Mouse (Mus musculus) thymus, postnatal 25 days (tissue): ENCODE data around the gene Eya2.

Source experiments
- DNase-seq: peaks from one replicate; pipeline ENCODE4 v3.0.0; 2022

Gene Eya2

GRCm38 (mm10) chr2:165653001-165653921 is 58.4 kb downstream of the Eya2 start:
- peak; percentile 70 for DNase-seq

- no peak for DNase-seq
Measured at GRCm38 (mm10) chr2:165654151-165654550, 59.3 kb downstream of the Eya2 start.

GRCm38 (mm10) chr2:165654696-165655491 is 60.1 kb downstream of the Eya2 start:
- DNase-seq: peak; percentile 74

GRCm38 (mm10) chr2:165656541-165656940 is 61.7 kb downstream of the Eya2 start:
- DNase-seq: no peak

- DNase-seq: no peak
Measured at GRCm38 (mm10) chr2:165656956-165657355, 62.1 kb downstream of the Eya2 start.

- DNase-seq: peak; percentile 26
Measured at GRCm38 (mm10) chr2:165659552-165659951, 64.7 kb downstream of the Eya2 start.

GRCm38 (mm10) chr2:165663266-165663665 is 68.4 kb downstream of the Eya2 start:
- no peak for DNase-seq

GRCm38 (mm10) chr2:165664648-165665047 is 69.8 kb downstream of the Eya2 start:
- DNase-seq: no peak

GRCm38 (mm10) chr2:165665176-165665575 is 70.3 kb downstream of the Eya2 start:
- DNase-seq: no peak

GRCm38 (mm10) chr2:165667096-165667495 is 72.3 kb downstream of the Eya2 start:
- DNase-seq: no peak

GRCm38 (mm10) chr2:165682719-165683118 is 87.9 kb downstream of the Eya2 start:
- DNase-seq: no peak

GRCm38 (mm10) chr2:165687516-165687915 is 92.7 kb downstream of the Eya2 start:
- DNase-seq: no peak

- DNase-seq: no peak
Measured at GRCm38 (mm10) chr2:165688896-165689295, 94.1 kb downstream of the Eya2 start.

GRCm38 (mm10) chr2:165691016-165691415 is 96.2 kb downstream of the Eya2 start:
- DNase-seq: no peak

GRCm38 (mm10) chr2:165692944-165693660 is 98.3 kb downstream of the Eya2 start:
- DNase-seq: no peak

GRCm38 (mm10) chr2:165694767-165695166 is 99.9 kb downstream of the Eya2 start:
- DNase-seq: no peak

- no peak for DNase-seq
Measured at GRCm38 (mm10) chr2:165700252-165700908, 105.5 kb downstream of the Eya2 start.

- DNase-seq: no peak
Measured at GRCm38 (mm10) chr2:165703033-165703805, 108.4 kb downstream of the Eya2 start.

- no peak for DNase-seq
Measured at GRCm38 (mm10) chr2:165708266-165708665, 113.4 kb downstream of the Eya2 start.

GRCm38 (mm10) chr2:165716688-165717087 is 121.9 kb downstream of the Eya2 start:
- peak; percentile 22 for DNase-seq
